12 mouse cellular contexts compared by ENCODE assay signal in the genomic region with DNA sequence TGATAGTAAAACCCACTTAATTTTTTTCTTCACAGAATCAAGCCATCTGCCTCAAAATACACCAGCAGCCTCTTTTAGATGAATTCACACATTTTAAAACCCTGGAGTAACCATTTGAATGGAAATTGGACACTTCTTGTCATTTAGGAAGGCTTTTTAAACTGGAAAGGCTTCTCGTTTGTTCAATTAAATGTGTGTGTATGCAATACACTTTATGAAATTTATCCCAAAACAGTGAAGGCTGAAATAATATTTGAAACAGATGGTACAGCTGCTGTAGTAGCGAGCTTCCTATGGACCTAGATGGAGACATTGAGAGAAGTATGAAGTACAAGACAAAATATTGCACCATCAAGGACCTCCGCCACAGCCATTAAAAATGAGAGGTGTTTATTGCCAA.
"Had no signal": no experiment of that assay in that cellular context is flagged by ENCODE, and none has a peak within 500 bp of the region (broad histone marks: within the 10 kb centered on the region; RNA-seq: fewer than 3 reads in every experiment).

No protein-coding gene starts in this region.

- H3K9me3 ChIP-seq: limb, embryonic 13.5 days; liver, embryonic 13.5 days; neural tube, embryonic 13.5 days had no signal

- H3K4me3 ChIP-seq: limb, embryonic 13.5 days; liver, embryonic 13.5 days; neural tube, embryonic 13.5 days had no signal

- H3K9ac ChIP-seq: limb, embryonic 13.5 days; liver, embryonic 13.5 days; neural tube, embryonic 13.5 days had no signal

- H3K4me2 ChIP-seq: limb, embryonic 13.5 days; liver, embryonic 13.5 days; midbrain, embryonic 11.5 days; neural tube, embryonic 13.5 days had no signal

- H3K27me3 ChIP-seq: limb, embryonic 13.5 days; liver, embryonic 13.5 days; neural tube, embryonic 13.5 days had no signal

- H3K27ac ChIP-seq: limb, embryonic 13.5 days; liver, embryonic 13.5 days; neural tube, embryonic 13.5 days; stomach, postnatal 0 days had no signal

- H3K36me3 ChIP-seq: limb, embryonic 13.5 days; liver, embryonic 13.5 days; neural tube, embryonic 13.5 days had no signal

- H3K4me1 ChIP-seq: liver, embryonic 13.5 days had no signal

- DNase-seq: kidney, adult 9 months; kidney, postnatal 14 days; kidney, postnatal 4 days; left cerebral cortex, postnatal 4 days; liver, embryonic 13.5 days; lung, adult 2 months; lung, postnatal 4 days; thymus, postnatal 25 days had no signal
